Mouse (Mus musculus): ENCODE results near the gene Pex11b. TPM values are rescaled to one million over a fixed set of nuclear protein-coding genes. Genes with fewer than 3 reads are reported as not detected.
A peak's percentile ranks its signal among the peaks of the same experiment; 100 is the strongest.

Gene Pex11b
- 29.0 and 36.7 TPM in 2 replicates for polyA plus RNA-seq (2014; fragmentation: Nextera tagmentation; extraction: Ambion mirVana)

DNA sequence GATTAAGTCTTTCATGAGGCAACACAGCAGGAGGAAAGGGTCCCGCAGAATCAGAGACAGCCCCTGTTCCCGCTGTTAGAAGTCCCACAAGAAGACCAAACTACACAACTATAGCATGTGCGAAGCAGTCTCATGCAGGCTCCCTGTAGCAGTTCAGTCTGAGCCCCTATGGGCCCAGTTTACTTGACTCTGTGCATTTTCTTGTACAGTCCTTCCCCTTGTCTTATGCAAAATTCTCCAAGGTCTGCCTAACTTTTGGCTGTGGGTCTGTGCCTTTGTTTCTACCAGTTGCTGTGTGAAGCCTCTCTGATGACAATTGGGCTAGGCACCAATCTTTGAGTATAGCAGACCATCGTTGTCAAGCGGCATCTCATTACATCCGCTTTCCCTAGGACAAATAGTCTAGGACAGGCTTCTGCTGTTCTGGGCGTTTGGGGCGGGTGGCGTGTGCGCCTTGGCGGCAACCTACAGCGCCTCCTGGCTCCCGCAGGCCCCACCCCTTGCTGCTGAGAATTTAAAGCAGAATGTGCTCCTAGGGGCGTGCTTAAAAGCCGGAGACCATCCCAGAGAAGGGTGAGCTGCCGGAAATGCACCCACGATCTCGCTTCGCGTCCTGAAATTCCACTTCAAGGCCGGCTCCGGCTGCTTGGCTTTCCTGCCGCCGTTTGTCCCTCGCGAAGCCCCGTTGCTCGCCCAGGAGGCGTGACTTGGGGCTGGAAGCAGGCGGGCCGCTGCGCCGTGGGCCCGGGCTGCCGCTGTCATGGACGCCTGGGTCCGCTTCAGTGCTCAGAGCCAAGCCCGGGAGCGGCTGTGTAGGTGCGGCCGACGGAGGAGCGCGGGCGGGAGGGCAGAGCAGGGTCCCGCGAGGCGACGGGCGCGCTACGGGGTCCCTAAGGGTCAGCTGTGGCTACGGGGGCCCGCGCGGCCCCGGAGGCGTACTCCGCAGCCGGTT lies at the start of gene Pex11b, which contains the start of gene Gm42957:
Gene Pex11b, plus strand, starts transcription at position 449 of the 952 bp plus-strand sequence.
Gene Gm42957, plus strand, starts transcription at position 547 of the 952 bp plus-strand sequence.
- H3K27me3 ChIP-seq (replicated peaks; ENCODE audit: control insufficient read depth, insufficient read depth, low read length): no peaks in the 10 kb centered on the region
- WGBS: 2% methylated on average over 58 of the region's 60 CpGs
- ATAC-seq (replicated peaks; ENCODE audit: low FRiP score): peak; percentile 87
- peak within 1 kb of the TSS; percentile 61 for H3K27ac ChIP-seq (ENCODE audit: low read depth, low read length)
- H3K4me1 ChIP-seq (replicated peaks; ENCODE audit: control insufficient read depth, insufficient read depth, low read length): peaks cover 18% of the 10 kb centered on the region
- H3K9ac ChIP-seq (ENCODE audit: low read depth, low read length): peak within 1 kb of the TSS; percentile 91
- peaks cover 13% of the 10 kb centered on the region for H3K36me3 ChIP-seq (ENCODE audit: control insufficient read depth, insufficient read depth, low read length)
- H3K9me3 ChIP-seq (ENCODE audit: control insufficient read depth, low read length): no peaks in the 10 kb centered on the region
- H3K4me3 ChIP-seq (ENCODE audit: low read depth, low read length): peak within 1 kb of the TSS; percentile 80
- DNase-seq (ENCODE audit: low spot score): peak; percentile 86
- peak within 1 kb of the TSS; percentile 85 for H3K4me2 ChIP-seq

DNA sequence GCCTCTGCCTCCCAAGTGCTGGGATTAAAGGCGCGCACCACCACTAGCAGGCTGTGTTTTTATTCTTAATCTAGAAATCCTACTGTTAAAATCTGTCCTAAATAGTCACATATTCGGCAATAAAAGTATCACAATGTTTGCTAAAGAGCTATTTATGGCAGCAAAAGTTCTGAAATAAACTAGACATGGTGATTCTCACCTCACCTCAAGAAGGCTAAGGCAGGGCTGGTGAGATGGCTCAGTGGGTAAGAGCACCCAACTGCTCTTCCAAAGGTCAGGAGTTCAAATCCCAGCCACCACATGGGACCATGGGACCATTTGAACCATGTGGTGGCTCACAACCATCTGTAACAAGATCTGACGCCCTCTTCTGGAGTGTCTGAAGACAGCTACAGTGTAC lies 44.5 kb upstream of the Pex11b start:
- DNase-seq (ENCODE audit: low spot score) (no peak), ATAC-seq (replicated peaks; ENCODE audit: low FRiP score) (no peak)
- Histone ChIP-seq H3K9ac (ENCODE audit: low read depth, low read length) (no peak overlapping the region), H3K4me1 (replicated peaks; ENCODE audit: control insufficient read depth, insufficient read depth, low read length) (peaks cover 7% of the 10 kb centered on the region; the same call in 1 of the 2 replicates), H3K36me3 (ENCODE audit: control insufficient read depth, insufficient read depth, low read length) (no peaks in the 10 kb centered on the region), H3K9me3 (ENCODE audit: control insufficient read depth, low read length) (no peaks in the 10 kb centered on the region), H3K4me3 (ENCODE audit: low read depth, low read length) (no peak overlapping the region), H3K4me2 (no peak overlapping the region), H3K27ac (ENCODE audit: low read depth, low read length) (no peak overlapping the region), H3K27me3 (replicated peaks; ENCODE audit: control insufficient read depth, insufficient read depth, low read length) (peaks cover 10% of the 10 kb centered on the region)
- WGBS: 80% methylated on average over 4 of the region's 4 CpGs

DNA sequence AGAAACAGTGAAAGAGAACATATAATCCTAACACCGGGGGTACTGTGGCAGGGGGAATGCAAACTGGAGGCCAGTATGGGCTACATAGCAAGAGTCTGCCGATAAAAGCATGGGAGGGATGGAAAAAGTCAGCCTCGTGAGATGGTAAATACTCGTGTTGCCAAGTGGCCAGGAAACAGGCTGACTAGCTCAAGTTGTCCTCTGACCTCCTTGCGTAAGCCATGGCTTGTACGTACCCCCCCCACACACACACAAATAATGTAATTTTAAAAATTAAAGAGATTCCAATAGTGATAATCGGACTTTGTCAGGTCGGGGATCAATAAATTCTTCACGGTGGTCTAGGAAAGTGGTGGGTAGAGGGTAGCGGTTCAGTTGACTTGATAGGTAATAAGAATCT lies 41.8 kb upstream of the Pex11b start:
- H3K9ac ChIP-seq (ENCODE audit: low read depth, low read length): peak overlapping the region; percentile 72
- ATAC-seq (replicated peaks; ENCODE audit: low FRiP score): no peak
- no peaks in the 10 kb centered on the region for H3K36me3 ChIP-seq (ENCODE audit: control insufficient read depth, insufficient read depth, low read length)
- peak overlapping the region; percentile 56; the same call in 1 of the 2 replicates for H3K27ac ChIP-seq (ENCODE audit: low read depth, low read length)
- H3K4me3 ChIP-seq (ENCODE audit: low read depth, low read length): peak overlapping the region; percentile 66
- peaks cover 37% of the 10 kb centered on the region for H3K27me3 ChIP-seq (replicated peaks; ENCODE audit: control insufficient read depth, insufficient read depth, low read length)
- DNase-seq (ENCODE audit: low spot score): no peak
- 2% methylated on average over 10 of the region's 10 CpGs for WGBS
- no peaks in the 10 kb centered on the region for H3K9me3 ChIP-seq (ENCODE audit: control insufficient read depth, low read length)
- H3K4me2 ChIP-seq: peak overlapping the region; percentile 85
- peaks cover 26% of the 10 kb centered on the region for H3K4me1 ChIP-seq (replicated peaks; ENCODE audit: control insufficient read depth, insufficient read depth, low read length)

DNA sequence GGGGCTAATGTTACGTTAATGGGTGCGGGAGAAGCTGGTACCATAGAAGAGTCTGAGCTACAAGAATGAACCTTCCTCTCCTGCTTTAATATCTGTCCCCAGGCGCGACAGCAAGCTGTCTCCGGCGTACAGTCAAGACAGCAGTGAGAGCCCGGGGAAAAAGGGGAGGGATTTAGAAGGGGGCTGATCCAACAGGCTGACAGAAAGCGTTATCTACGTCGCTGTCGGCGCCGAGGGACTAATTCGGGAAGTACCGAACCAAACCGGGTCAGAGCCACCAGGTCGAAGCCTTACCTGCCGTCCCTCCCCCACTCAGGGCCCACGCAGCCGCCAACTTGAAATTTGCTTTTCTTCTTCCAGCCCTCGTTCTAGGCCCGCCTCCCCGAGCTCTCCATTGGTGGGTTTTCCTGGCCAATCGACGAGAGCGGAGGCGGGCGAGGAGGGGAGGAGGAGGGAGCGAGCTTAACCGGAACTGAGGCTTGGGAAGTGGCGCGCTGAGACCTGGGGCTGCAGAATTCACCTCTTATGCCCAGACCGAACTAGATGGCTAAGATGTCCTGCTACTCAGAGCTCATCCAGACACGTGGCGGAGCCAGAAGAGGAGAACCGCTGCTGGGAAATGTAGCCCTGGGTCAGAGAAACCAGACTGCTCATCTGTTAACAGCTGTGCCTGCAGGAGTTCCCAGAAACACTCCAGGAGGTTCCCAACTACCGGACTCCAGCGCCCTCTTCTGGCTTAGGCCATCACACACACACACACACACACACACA lies 41.2 kb upstream of the Pex11b start, which contains the start of gene Polr3gl:
Gene Polr3gl, minus strand, starts transcription at position 392 of the 771 bp plus-strand sequence.
- H3K4me1 ChIP-seq (replicated peaks; ENCODE audit: control insufficient read depth, insufficient read depth, low read length): peaks cover 31% of the 10 kb centered on the region
- H3K4me2 ChIP-seq: peak within 1 kb of the TSS; percentile 85
- under 1% methylated on average over 38 of the region's 38 CpGs for WGBS
- H3K27ac ChIP-seq (ENCODE audit: low read depth, low read length): peak within 1 kb of the TSS; percentile 56; the same call in 1 of the 2 replicates
- ATAC-seq (replicated peaks; ENCODE audit: low FRiP score): peak; percentile 95
- H3K27me3 ChIP-seq (replicated peaks; ENCODE audit: control insufficient read depth, insufficient read depth, low read length): peaks cover 43% of the 10 kb centered on the region
- H3K4me3 ChIP-seq (ENCODE audit: low read depth, low read length): peak within 1 kb of the TSS; percentile 66
- no peaks in the 10 kb centered on the region for H3K36me3 ChIP-seq (ENCODE audit: control insufficient read depth, insufficient read depth, low read length)
- H3K9me3 ChIP-seq (ENCODE audit: control insufficient read depth, low read length): no peaks in the 10 kb centered on the region
- peak within 1 kb of the TSS; percentile 72 for H3K9ac ChIP-seq (ENCODE audit: low read depth, low read length)
- peak; percentile 95 for DNase-seq (ENCODE audit: low spot score)

DNA sequence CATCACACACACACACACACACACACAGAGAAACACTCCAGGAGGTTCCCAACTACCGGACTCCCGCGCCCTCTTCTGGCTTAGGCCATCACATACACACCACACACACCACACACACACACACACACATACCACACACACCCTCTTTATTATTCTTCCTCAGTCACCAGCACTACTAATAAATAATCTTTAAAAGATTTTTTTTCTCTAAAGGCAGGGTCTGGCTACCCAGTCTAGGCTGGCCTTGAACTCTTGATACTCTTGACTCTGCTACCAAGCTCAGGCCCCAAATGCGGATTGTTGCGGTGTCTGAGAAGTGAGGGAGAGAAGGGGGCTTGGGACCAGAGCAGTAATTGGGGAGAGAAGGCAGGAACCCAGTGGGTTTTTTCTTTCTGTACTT lies 40.3 kb upstream of the Pex11b start:
- Histone ChIP-seq H3K27ac (ENCODE audit: low read depth, low read length) (no peak overlapping the region), H3K4me1 (replicated peaks; ENCODE audit: control insufficient read depth, insufficient read depth, low read length) (peaks cover 33% of the 10 kb centered on the region), H3K9ac (ENCODE audit: low read depth, low read length) (no peak overlapping the region), H3K27me3 (replicated peaks; ENCODE audit: control insufficient read depth, insufficient read depth, low read length) (peaks cover 51% of the 10 kb centered on the region), H3K4me2 (no peak overlapping the region), H3K4me3 (ENCODE audit: low read depth, low read length) (no peak overlapping the region), H3K9me3 (ENCODE audit: control insufficient read depth, low read length) (no peaks in the 10 kb centered on the region), H3K36me3 (ENCODE audit: control insufficient read depth, insufficient read depth, low read length) (no peaks in the 10 kb centered on the region)
- ATAC-seq (replicated peaks; ENCODE audit: low FRiP score): no peak
- DNase-seq (ENCODE audit: low spot score): no peak
- 82% methylated on average over 5 of the region's 5 CpGs for whole genome bisulfite sequencing

DNA sequence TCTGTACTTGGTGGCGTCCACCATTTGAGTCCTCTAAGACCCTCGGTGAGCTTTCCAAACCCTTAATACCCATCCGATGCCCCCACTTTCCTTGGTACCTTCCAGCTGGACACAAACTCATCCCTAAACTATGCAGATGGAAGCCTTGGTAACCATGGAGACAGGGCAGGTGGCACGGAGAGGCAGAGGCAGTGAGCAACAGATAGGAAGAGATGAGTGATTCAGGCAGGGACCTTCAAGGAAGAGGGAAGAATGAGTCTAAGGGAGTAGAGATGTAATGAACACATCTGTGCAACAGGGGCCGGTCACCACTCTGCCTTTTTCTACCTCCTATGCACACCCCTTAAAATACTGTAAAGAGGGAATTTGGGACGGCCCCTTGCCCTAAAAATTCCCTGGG lies 39.5 kb upstream of the Pex11b start:
- no peaks in the 10 kb centered on the region for H3K9me3 ChIP-seq (ENCODE audit: control insufficient read depth, low read length)
- DNase-seq (ENCODE audit: low spot score) (no peak), ATAC-seq (replicated peaks; ENCODE audit: low FRiP score) (no peak)
- no peak overlapping the region for H3K4me3 ChIP-seq (ENCODE audit: low read depth, low read length)
- H3K27me3 ChIP-seq (replicated peaks; ENCODE audit: control insufficient read depth, insufficient read depth, low read length): peaks cover 51% of the 10 kb centered on the region
- H3K36me3 ChIP-seq (ENCODE audit: control insufficient read depth, insufficient read depth, low read length): no peaks in the 10 kb centered on the region
- H3K4me2 ChIP-seq: no peak overlapping the region
- no peak overlapping the region for H3K9ac ChIP-seq (ENCODE audit: low read depth, low read length)
- H3K4me1 ChIP-seq (replicated peaks; ENCODE audit: control insufficient read depth, insufficient read depth, low read length): peaks cover 36% of the 10 kb centered on the region
- H3K27ac ChIP-seq (ENCODE audit: low read depth, low read length): no peak overlapping the region
- 30% methylated on average over 6 of the region's 6 CpGs for WGBS

DNA sequence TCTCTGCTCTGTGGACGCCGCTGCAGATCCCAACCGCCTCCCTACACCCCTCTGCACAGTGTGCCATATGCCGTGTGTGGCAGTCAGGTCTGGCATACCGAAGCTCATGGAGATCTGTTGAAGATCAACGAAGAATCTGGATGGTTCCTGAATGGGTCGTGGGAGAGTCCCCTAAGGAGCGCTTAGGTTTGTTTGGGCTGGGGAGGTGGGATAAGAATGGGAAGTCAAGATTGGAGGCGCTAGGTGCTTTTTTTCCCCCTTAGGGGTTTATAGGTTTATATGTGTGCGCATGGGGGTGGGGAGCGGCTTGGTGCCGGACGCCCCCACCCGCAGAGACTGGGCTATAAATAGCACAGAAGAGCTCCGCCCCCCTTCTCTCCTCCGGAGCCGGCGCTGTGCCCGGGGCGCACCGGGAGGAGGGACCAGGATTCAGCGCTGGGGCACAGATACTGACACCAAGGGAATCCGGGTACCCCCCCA lies 38.9 kb upstream of the Pex11b start, which contains the start of gene Ankrd34a:
Gene Ankrd34a, plus strand, starts transcription at position 409 of the 480 bp plus-strand sequence.
- Histone ChIP-seq H3K9me3 (ENCODE audit: control insufficient read depth, low read length) (no peaks in the 10 kb centered on the region), H3K27me3 (replicated peaks; ENCODE audit: control insufficient read depth, insufficient read depth, low read length) (peaks cover 51% of the 10 kb centered on the region), H3K4me3 (ENCODE audit: low read depth, low read length) (peak within 1 kb of the TSS; percentile 51), H3K4me1 (replicated peaks; ENCODE audit: control insufficient read depth, insufficient read depth, low read length) (peaks cover 36% of the 10 kb centered on the region), H3K27ac (ENCODE audit: low read depth, low read length) (no peak within 1 kb of the TSS), H3K36me3 (ENCODE audit: control insufficient read depth, insufficient read depth, low read length) (no peaks in the 10 kb centered on the region), H3K4me2 (peak within 1 kb of the TSS; percentile 96), H3K9ac (ENCODE audit: low read depth, low read length) (peak within 1 kb of the TSS; percentile 32; the same call in 1 of the 2 replicates)
- DNase-seq (ENCODE audit: low spot score): no peak
- WGBS: 4% methylated on average over 23 of the region's 23 CpGs
- no peak for ATAC-seq (replicated peaks; ENCODE audit: low FRiP score)

DNA sequence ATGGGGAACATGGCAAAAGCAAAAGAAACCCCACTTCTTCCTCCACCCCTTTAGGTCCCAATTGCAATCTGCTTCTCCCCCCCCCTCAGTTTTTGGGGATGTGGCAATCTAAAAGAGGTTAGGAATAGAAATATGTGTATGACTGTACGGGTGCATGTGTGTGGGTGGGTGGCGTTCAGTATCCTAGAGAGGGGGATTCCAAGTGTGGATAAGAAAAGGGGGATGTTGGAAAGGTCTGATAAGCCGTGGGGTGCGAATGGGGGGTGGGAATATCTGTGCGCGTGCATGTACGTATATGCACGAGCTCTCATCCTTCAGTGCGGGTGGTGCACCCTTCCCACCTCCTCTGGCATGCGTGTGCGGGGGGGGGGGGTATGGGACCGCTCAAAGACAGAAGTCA lies 38.3 kb upstream of the Pex11b start:
- DNase-seq (ENCODE audit: low spot score) (no peak), ATAC-seq (replicated peaks; ENCODE audit: low FRiP score) (no peak)
- WGBS: 4% methylated on average over 11 of the region's 12 CpGs
- H3K9ac ChIP-seq (ENCODE audit: low read depth, low read length): no peak overlapping the region
- no peak overlapping the region for H3K27ac ChIP-seq (ENCODE audit: low read depth, low read length)
- no peaks in the 10 kb centered on the region for H3K9me3 ChIP-seq (ENCODE audit: control insufficient read depth, low read length)
- peaks cover 51% of the 10 kb centered on the region for H3K27me3 ChIP-seq (replicated peaks; ENCODE audit: control insufficient read depth, insufficient read depth, low read length)
- peaks cover 36% of the 10 kb centered on the region for H3K4me1 ChIP-seq (replicated peaks; ENCODE audit: control insufficient read depth, insufficient read depth, low read length)
- peak overlapping the region; percentile 96 for H3K4me2 ChIP-seq
- no peaks in the 10 kb centered on the region for H3K36me3 ChIP-seq (ENCODE audit: control insufficient read depth, insufficient read depth, low read length)
- H3K4me3 ChIP-seq (ENCODE audit: low read depth, low read length): peak overlapping the region; percentile 51
